Mouse (Mus musculus): ENCODE data around the gene Cacna1e.

DNA sequence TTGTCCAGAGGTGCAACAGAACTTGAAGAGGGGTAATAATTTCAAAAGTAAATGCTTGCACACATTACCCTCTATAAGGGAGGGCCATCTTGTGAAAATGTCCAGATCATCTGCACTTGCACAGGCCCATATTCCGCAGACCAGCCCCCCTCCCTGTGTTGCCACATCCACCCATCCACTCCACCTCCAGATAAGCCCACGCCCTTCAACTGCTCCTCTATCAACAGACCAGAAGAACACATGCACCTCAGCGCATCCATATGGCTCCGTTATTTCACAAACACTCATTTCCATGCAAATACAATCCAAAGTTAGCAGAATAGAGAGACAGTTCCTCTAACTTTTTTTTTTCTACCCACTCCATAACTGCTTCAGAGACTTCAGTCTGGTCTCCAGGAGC lies 171.6 kb downstream of the Cacna1e start:
- TF ChIP-seq POLR2A (IDR thresholded peaks at IDR 0.05; ENCODE audit: borderline replicate concordance, low read depth, low read length), result no peak
- TF ChIP-seq CTCF (IDR thresholded peaks at IDR 0.05; ENCODE audit: low read depth, low read length), result no peak

All from bone marrow macrophage, adult 2 months (primary cell).